Mouse (Mus musculus): Measurements from ENCODE around the gene 1810010H24Rik. TPM values are rescaled to one million over a fixed set of nuclear protein-coding genes. Genes with fewer than 3 reads are reported as not detected.

1810010H24Rik gene
- total and polyA plus RNA-seq, 3 experiments = 0.42 to 2.5 TPM; not detected in 1

- TF ChIP-seq TCF12 (IDR thresholded peaks at IDR 0.05; ENCODE audit: low read depth, low read length) (no peak), ETS1 (IDR thresholded peaks at IDR 0.05; ENCODE audit: low read depth, low read length) (no peak), MXI1 (IDR thresholded peaks at IDR 0.05; ENCODE audit: low read depth, low read length) (no peak)
Observed at GRCm38 (mm10) chr11:107022050-107022683, 3.3 kb upstream of the 1810010H24Rik start (continued).

- H3K79me2 ChIP-seq (ENCODE audit: control insufficient read depth, insufficient read depth, low read length, poor library complexity) = peaks cover 2% of the 10 kb centered on the region; the same call in 1 of the 2 replicates
- peaks cover 7 to 14% of the 10 kb centered on the region in 2 experiments for H3K4me1 ChIP-seq (ENCODE audit: control insufficient read depth in 1 of 2, insufficient read depth in 2 of 2, low read length in 2 of 2)
- no peak overlapping the region for H3K4me3 ChIP-seq (ENCODE audit: control insufficient read depth in 1 of 2, insufficient read depth in 1 of 2, low read depth in 2 of 2, low read length in 2 of 2)
- TF ChIP-seq ELF1 (IDR thresholded peaks at IDR 0.05; ENCODE audit: low read depth, low read length) (no peak), BHLHE40 (IDR thresholded peaks at IDR 0.05; ENCODE audit: borderline replicate concordance, low read depth, low read length) (no peak), KAT2A (conservative IDR thresholded peaks at IDR 0.05; ENCODE audit: low read depth, low read length) (no peak)
- peaks cover 0 to 12% of the 10 kb centered on the region in 2 experiments; a peak in 2 of 4 replicates for H3K36me3 ChIP-seq (ENCODE audit: control insufficient read depth in 1 of 2, insufficient read depth in 2 of 2, low read length in 2 of 2)
- H3K9ac ChIP-seq (ENCODE audit: control insufficient read depth, low read depth, low read length, poor library complexity, severe bottlenecking) = no peak overlapping the region
- no peaks in the 10 kb centered on the region for H3K27me3 ChIP-seq (ENCODE audit: control insufficient read depth in 1 of 2, insufficient read depth in 2 of 2, low read length in 2 of 2)
- H3K9me3 ChIP-seq (replicated peaks; ENCODE audit: insufficient read depth, low read length) = no peaks in the 10 kb centered on the region
- H3K27ac ChIP-seq (ENCODE audit: control insufficient read depth, low read depth, low read length) = no peak overlapping the region
- no peak for DNase-seq (ENCODE audit: low read depth, low spot score)
Observed at GRCm38 (mm10) chr11:107024406-107024805, 1.1 kb upstream of the 1810010H24Rik start.

GRCm38 (mm10) chr11:107026554-107027430 lies 1.3 kb downstream of the 1810010H24Rik start:
- TF ChIP-seq CHD1 (IDR thresholded peaks at IDR 0.05; ENCODE audit: low read depth, low read length) (0 out of 2 replicates have a peak, but pooled peaks have one; percentile 65), POLR2AphosphoS2 (IDR thresholded peaks at IDR 0.05; ENCODE audit: low read length) (no peak), TCF12 (IDR thresholded peaks at IDR 0.05; ENCODE audit: low read depth, low read length) (0 out of 2 replicates have a peak, but pooled peaks have one; percentile 6), HCFC1 (IDR thresholded peaks at IDR 0.05; ENCODE audit: low read depth, low read length) (peak; percentile 62), MAZ (IDR thresholded peaks at IDR 0.05; ENCODE audit: low read depth, low read length) (0 out of 2 replicates have a peak, but pooled peaks have one; percentile 34), ELF1 (IDR thresholded peaks at IDR 0.05; ENCODE audit: low read depth, low read length) (no peak), MAFK (IDR thresholded peaks at IDR 0.05; ENCODE audit: borderline replicate concordance, low read depth, low read length) (no peak), GABPA (IDR thresholded peaks at IDR 0.05; ENCODE audit: low read depth, low read length) (no peak), KAT2A (conservative IDR thresholded peaks at IDR 0.05; ENCODE audit: low read depth, low read length) (no peak), JUND (IDR thresholded peaks at IDR 0.05; ENCODE audit: low read depth, low read length) (peak; percentile 100), NRF1 (IDR thresholded peaks at IDR 0.05; ENCODE audit: insufficient read depth, low read depth, low read length, poor library complexity, severe bottlenecking) (0 out of 2 replicates have a peak, but pooled peaks have one; percentile 30), UBTF (IDR thresholded peaks at IDR 0.05; ENCODE audit: borderline replicate concordance, insufficient read depth, low read depth, low read length) (0 out of 2 replicates have a peak, but pooled peaks have one; percentile 48), ETS1 (IDR thresholded peaks at IDR 0.05; ENCODE audit: low read depth, low read length) (peak; percentile 71)
- H3K9ac ChIP-seq (ENCODE audit: control insufficient read depth, low read depth, low read length, poor library complexity, severe bottlenecking) = peak overlapping the region; percentile 92
- peak overlapping the region; percentile 78 to 87 for H3K4me3 ChIP-seq (ENCODE audit: control insufficient read depth in 1 of 2, insufficient read depth in 1 of 2, low read depth in 2 of 2, low read length in 2 of 2)

More at GRCm38 (mm10) chr11:107026554-107027430, 1.3 kb downstream of the 1810010H24Rik start:
- Histone ChIP-seq H3K27ac (ENCODE audit: control insufficient read depth, low read depth, low read length) (peak overlapping the region; percentile 89), H3K4me1 (ENCODE audit: control insufficient read depth in 1 of 2, insufficient read depth in 2 of 2, low read length in 2 of 2) (peaks cover 7 to 14% of the 10 kb centered on the region in 2 experiments), H3K36me3 (ENCODE audit: control insufficient read depth in 1 of 2, insufficient read depth in 2 of 2, low read length in 2 of 2) (peaks cover 0 to 12% of the 10 kb centered on the region in 2 experiments; a peak in 2 of 4 replicates), H3K9me3 (replicated peaks; ENCODE audit: insufficient read depth, low read length) (no peaks in the 10 kb centered on the region), H3K27me3 (ENCODE audit: control insufficient read depth in 1 of 2, insufficient read depth in 2 of 2, low read length in 2 of 2) (no peaks in the 10 kb centered on the region), H3K79me2 (ENCODE audit: control insufficient read depth, insufficient read depth, low read length, poor library complexity) (peaks cover 2% of the 10 kb centered on the region; the same call in 1 of the 2 replicates)
- peak; percentile 79 for DNase-seq (ENCODE audit: low read depth, low spot score)

Measured in MEL (cell line).